Mouse (Mus musculus) lung, adult 2 months (tissue): ENCODE data around the gene Mcf2l. TPM values are rescaled to one million over a fixed set of nuclear protein-coding genes. Genes with fewer than 3 reads are reported as not detected.

ENCODE experiments used
- DNase-seq: peaks from one replicate; pipeline ENCODE4 v3.0.0; 2022
- H3K4me1 ChIP-seq: fragments of 200-500 bp; 2 replicates; pipeline ENCODE4 v1.6.1; 2011; ENCODE audit warnings: low read length; ENCODE audit not compliant: control insufficient read depth, insufficient read depth
- H3K4me3 ChIP-seq: fragments of 200-500 bp; replicated peaks from 2 replicates; pipeline ENCODE3; 2011; ENCODE audit warnings: low read depth, mild to moderate bottlenecking, control low read depth, low read length; ENCODE audit errors: extremely low read depth
- CTCF ChIP-seq: fragments of 200-500 bp; IDR thresholded peaks from 2 replicates; pipeline ENCODE4 v1.5.1; 2011; ENCODE audit warnings: mild to moderate bottlenecking, low read length, control low read depth; ENCODE audit not compliant: insufficient read depth
- POLR2A ChIP-seq: fragments of 200-500 bp; IDR thresholded peaks from 2 replicates; pipeline ENCODE4 v1.6.1; 2011; ENCODE audit warnings: low read depth, mild to moderate bottlenecking, control low read depth, low read length, borderline replicate concordance; ENCODE audit errors: extremely low read depth
- WGBS: fragments of 180-500 bp; shearing (Covaris S2); methylation state at CpG from one replicate; pipeline ENCODE4 v1.1.7; 2018; 5-methylcytosine and 5-hydroxymethylcytosine counted together
- polyA plus RNA-seq: library from polyadenylated mRNA; depleted of rRNA; stranded (reverse); fragments of >200 nt; gene quantifications from 2 replicates; pipeline ENCODE4 v1.2.3, GENCODE M21; 2012

Gene Mcf2l
- polyA plus RNA-seq, 1 experiment, result 42.8 TPM

DNA sequence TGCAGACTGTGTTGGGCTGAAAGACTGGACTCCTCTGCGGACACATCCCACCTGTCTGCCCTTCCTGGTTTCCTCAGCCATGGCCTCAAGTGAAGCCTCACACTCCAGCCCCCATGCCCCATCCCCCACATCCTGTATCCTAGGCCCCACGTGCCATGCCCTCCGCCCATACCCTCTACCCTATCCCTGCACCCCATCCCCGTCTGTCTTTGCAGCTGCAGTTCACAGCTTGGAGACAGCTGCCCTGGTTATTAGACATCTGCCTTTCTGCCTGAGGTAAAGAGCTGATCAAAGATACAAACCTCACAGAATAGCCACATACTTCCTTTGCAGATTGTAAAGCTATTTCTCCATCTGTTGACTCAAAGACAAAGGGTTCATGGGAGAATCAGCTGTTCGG lies 83.3 kb downstream of the Mcf2l start:
- H3K4me3 ChIP-seq, result no peak overlapping the region
- TF ChIP-seq CTCF (no peak), POLR2A (no peak)
- no peaks in the 10 kb centered on the region for H3K4me1 ChIP-seq
- 57% methylated on average over 5 of the region's 5 CpGs for WGBS
- no peak for DNase-seq

DNA sequence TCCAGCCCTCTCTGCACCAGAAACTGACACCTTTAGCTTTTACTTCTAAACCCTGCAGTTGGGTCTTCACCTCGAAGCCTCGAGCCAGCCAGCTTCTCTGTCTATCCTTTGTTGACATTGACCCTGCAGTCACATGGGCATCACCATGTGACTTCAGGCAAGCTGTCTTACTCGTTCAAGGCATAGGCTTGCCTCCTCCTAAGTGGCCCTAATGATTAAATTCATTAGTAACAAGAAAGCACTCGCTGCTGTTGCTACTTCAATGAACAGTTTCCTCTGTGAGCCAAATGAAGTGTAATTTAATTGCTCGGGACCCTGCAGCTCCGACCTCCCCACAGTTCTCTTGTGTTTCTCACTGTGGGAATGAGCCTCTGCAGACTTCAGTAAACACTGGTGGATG lies 83.8 kb downstream of the Mcf2l start:
- WGBS, result 40% methylated on average over 6 of the region's 6 CpGs
- DNase-seq, result no peak
- no peak for TF ChIP-seq POLR2A
- no peak for TF ChIP-seq CTCF
- H3K4me1 ChIP-seq, result no peaks in the 10 kb centered on the region
- no peak overlapping the region for H3K4me3 ChIP-seq

DNA sequence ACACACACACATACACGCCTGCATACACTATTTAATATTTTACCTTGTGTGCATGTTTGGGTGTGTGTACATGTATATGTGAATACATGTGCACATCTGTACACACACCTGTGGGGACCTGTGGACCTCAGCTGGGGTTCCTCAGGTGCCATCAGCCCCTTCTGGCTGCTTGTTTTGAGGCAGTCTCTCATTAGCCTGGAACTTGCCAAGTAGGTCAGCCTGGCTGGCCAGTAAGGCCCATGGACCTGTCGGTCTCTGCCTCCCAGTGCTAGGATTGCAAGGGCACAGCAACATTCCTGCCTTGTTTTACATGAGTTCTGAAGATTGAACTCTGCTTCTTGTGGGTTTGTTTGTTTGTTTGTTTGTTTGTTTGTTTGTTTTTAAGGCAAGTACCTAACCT lies 87.0 kb downstream of the Mcf2l start:
- DNase-seq, result no peak

DNA sequence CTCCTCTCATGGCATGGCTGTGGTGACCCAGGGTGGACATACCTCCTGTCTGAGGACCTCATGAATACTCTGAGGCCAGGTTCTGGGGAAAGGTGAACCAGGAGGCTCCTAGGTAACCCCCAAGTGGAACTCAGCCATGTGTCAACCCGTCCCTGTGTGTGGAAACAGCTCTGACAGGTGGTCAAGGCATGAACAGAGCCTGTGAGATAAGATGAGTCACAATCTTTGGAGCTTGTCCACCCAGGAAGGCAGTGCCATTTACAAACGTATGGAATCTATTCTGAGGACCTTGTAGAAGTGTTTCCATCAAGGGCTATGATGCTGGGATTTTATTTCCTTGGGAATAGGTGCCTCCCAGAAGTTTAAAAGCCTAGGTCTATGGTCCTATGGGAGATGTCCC lies 87.6 kb downstream of the Mcf2l start:
- Histone ChIP-seq H3K4me1 (no peaks in the 10 kb centered on the region), H3K4me3 (no peak overlapping the region)
- no peak for DNase-seq
- WGBS, result 32% methylated on average over 2 of the region's 2 CpGs
- TF ChIP-seq POLR2A, result no peak
- no peak for TF ChIP-seq CTCF

More for the DNA sequence above, 87.0 kb downstream of the Mcf2l start:
- 77% methylated on average over 2 of the region's 2 CpGs for WGBS
- no peak overlapping the region for H3K4me3 ChIP-seq
- no peaks in the 10 kb centered on the region for H3K4me1 ChIP-seq
- no peak for TF ChIP-seq CTCF
- TF ChIP-seq POLR2A, result no peak

DNA sequence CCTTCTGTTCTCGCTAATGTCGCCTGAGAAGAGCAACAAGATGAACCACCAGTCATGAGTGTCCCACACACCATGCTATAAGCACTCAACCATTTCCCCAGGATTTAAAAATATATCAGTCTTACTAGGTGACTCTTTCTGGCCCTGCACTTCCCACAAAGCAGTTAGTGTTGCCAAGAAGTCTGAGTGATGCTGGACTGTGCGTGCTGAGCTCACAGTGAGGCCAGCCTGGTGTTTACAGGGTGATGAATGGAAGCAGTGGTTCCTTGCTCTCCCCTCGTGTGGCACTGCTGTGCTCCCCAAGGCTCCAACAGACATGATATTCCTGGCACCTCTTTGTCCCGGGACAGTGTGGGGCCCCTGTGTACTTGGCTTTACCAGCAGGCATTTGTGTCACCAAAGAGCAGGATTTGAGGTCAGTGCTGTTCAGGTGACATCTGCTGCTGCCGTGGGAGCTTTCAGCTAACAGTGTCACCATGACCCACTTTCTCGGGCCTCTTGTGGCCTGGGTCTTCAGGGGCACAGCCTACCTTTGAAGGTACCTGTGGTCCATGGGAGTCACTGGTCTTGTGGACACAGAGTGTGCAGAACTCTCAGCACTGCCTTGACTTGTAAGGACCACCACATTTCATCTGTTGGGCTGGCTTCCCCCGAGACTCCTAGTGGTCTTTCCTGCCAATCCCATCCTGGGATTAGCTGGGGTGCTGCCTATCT lies 88.4 kb downstream of the Mcf2l start:
- Histone ChIP-seq H3K4me1 (no peaks in the 10 kb centered on the region), H3K4me3 (no peak overlapping the region)
- no peak for DNase-seq
- no peak for TF ChIP-seq POLR2A
- no peak for TF ChIP-seq CTCF
- 56% methylated on average over 8 of the region's 8 CpGs for WGBS

DNA sequence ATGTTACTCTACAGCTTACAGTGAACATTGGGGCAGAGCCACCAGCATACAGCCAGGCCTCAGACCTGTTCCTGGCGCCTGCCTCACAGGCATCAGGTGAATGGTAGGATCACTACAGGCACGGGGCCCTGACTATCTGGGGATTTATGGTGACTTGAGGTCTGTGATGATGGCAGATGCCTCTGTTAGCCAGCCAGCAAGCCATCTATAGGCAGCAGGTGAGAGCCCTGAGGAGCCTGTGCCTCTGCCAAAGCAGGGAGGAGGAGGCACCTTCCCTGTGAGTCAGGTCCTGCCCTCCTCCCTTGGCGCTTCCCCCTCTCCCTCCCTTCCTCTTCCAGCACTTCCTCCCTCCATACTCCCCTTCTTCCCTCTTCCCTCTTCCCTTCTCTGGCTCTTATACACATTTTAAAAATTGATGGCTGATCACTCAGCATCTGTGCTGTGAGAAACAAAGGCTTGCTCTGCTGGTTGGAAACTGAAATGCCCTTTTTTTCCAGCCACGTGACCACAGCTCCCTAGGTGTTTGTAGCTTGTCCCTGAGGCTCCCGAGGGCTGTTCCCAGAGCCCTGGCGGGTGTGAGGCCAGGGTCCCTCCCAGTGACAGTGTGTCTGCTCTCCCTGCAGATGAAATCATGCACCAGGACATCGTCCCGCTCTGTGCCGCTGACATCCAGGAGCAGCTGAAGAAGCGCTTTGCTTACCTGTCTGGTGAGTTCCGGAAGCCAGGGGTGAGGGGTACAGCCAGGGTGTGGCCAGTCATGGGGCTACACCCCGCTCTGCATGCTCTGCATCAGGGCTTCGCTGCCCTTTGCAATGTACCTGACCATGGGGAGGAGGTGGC lies 89.2 kb downstream of the Mcf2l start:
- H3K4me3 ChIP-seq, result no peak overlapping the region
- DNase-seq, result no peak
- TF ChIP-seq CTCF, result no peak
- TF ChIP-seq POLR2A, result no peak
- WGBS, result 67% methylated on average over 13 of the region's 13 CpGs
- H3K4me1 ChIP-seq, result no peaks in the 10 kb centered on the region

DNA sequence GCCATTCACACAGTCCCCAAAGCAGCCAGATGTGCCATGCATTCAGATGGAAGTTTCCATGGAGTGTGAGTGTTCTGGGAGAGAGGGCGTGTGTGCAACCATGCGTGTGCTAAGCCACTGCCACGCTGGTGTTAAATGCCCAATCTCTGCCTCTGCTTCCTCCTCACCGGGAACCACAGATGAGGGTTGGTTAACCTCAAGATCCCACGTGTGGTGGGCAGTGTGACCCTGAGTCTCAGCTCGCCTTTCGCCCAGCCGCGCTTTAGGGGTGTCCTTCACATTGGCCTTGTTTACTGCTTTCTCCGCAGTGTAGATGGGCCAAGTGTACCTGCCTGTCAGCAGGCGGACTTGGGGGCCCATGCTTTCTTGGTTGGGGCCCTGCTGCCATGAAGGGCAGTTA lies 102.7 kb downstream of the Mcf2l start:
- 77% methylated on average over 11 of the region's 11 CpGs for WGBS

DNA sequence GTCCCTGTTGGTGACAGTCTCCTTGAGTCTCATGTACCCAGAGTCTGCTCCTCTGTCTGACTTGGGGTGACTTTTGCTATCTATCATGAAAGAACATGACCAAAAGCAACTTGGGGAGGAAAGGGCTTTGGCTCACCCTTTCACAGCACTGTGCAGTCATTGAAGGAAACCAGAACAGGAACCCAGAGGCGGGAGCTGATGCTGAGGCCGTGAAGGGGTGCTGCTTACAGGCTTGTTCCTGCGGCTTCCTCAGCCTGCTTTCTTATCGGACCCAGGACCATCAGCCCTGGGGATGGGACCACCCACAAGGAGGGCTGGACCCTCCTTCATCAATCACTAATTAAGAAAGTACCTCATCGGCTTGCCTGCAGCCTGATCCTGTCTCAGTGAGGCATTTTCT lies 103.1 kb downstream of the Mcf2l start:
- H3K4me3 ChIP-seq, result no peak overlapping the region
- H3K4me1 ChIP-seq, result no peaks in the 10 kb centered on the region
- no peak for TF ChIP-seq POLR2A
- TF ChIP-seq CTCF, result no peak
- DNase-seq, result no peak
- WGBS, result 15% methylated on average over 5 of the region's 5 CpGs

More for the DNA sequence above, 102.7 kb downstream of the Mcf2l start:
- TF ChIP-seq POLR2A (no peak), CTCF (no peak)
- DNase-seq, result no peak
- Histone ChIP-seq H3K4me1 (no peaks in the 10 kb centered on the region), H3K4me3 (no peak overlapping the region)

DNA sequence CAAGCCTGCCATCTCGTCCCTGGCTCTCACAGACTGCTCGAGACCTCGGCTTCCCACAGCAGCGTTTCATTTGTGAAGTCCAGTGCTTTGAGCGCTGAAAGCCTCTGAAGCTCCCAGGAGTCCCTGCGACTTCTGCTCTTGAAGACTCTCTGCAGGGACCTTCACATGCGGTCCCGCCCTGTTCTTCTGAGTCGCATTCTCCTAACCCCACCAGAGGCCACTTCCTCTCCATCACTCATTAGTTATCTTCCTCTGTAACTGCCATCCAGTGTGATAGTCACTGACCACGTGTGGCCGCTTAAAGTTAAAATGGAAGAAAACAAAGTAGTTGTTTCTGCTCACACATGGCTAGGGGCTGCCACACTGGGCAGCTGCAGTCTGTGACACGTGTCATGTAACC lies 103.7 kb downstream of the Mcf2l start:
- no peak for TF ChIP-seq CTCF
- TF ChIP-seq POLR2A, result no peak
- WGBS, result 42% methylated on average over 12 of the region's 12 CpGs
- no peak for DNase-seq
- no peaks in the 10 kb centered on the region for H3K4me1 ChIP-seq
- H3K4me3 ChIP-seq, result no peak overlapping the region
